Mouse (Mus musculus) stomach, embryonic 15.5 days (tissue): ENCODE measurements around the gene Sorbs2. TPM values are rescaled to one million over a fixed set of nuclear protein-coding genes. Genes with fewer than 3 reads are reported as not detected.
A peak's percentile ranks its signal among the peaks of the same experiment; 100 is the strongest.

Experiments
- ATAC-seq: fragments of 200-750 bp; cut with Nextera tagmentation; 2 replicates; pipeline ENCODE4 v1.8.0; 2017; ENCODE audit warnings: low read depth, moderate number of reproducible peaks, moderate TSS enrichment; ENCODE audit not compliant: insufficient read depth, low FRiP score
- H3K27ac ChIP-seq: fragments of 300-500 bp; sonication (generic); 2 replicates; pipeline ENCODE4 v1.5.1; 2015; ENCODE audit warnings: mild to moderate bottlenecking, inconsistent platforms
- H3K27me3 ChIP-seq: fragments of 300-500 bp; sonication (generic); replicated peaks from 2 replicates; pipeline ENCODE4 v1.6.1; 2015; ENCODE audit warnings: inconsistent platforms
- H3K36me3 ChIP-seq: fragments of 300-500 bp; sonication (generic); 2 replicates; pipeline ENCODE4 v1.6.1; 2015; ENCODE audit warnings: inconsistent platforms
- H3K4me1 ChIP-seq: fragments of 300-500 bp; sonication (generic); 2 replicates; pipeline ENCODE4 v1.6.1; 2015; ENCODE audit warnings: inconsistent platforms
- H3K4me2 ChIP-seq: fragments of 300-500 bp; sonication (generic); 2 replicates; pipeline ENCODE4 v1.6.1; 2015; ENCODE audit warnings: mild to moderate bottlenecking, inconsistent platforms
- H3K4me3 ChIP-seq: fragments of 300-500 bp; sonication (generic); replicated peaks from 2 replicates; pipeline ENCODE4 v1.5.1; 2015; ENCODE audit warnings: inconsistent platforms
- H3K9ac ChIP-seq: fragments of 300-500 bp; sonication (generic); 2 replicates; pipeline ENCODE4 v1.6.1; 2015; ENCODE audit warnings: inconsistent platforms
- H3K9me3 ChIP-seq: fragments of 300-500 bp; sonication (generic); 2 replicates; pipeline ENCODE4 v1.6.1; 2016; ENCODE audit warnings: inconsistent platforms
- WGBS: fragments of 180-500 bp; shearing (Covaris S2); methylation state at CpG from one replicate; pipeline ENCODE4 v1.1.7; 2015; 5-methylcytosine and 5-hydroxymethylcytosine counted together
- polyA plus RNA-seq: library from polyadenylated mRNA; unstranded; fragments of >200 nt; fragmentation: Nextera tagmentation; extraction: Ambion mirVana; gene quantifications from 2 replicates; pipeline ENCODE4 v1.2.1, GENCODE M21; 2015

Sorbs2 gene
- polyA plus RNA-seq, 1 experiment from 2014 or later = 25.9 TPM

GRCm38 (mm10) chr8:45709098-45709497 is 201.5 kb downstream of the Sorbs2 start:
- WGBS = 76% methylated on average over 4 of the region's 4 CpGs
- no peak overlapping the region for H3K4me2 ChIP-seq
- ATAC-seq = no peak
- H3K36me3 ChIP-seq = no peaks in the 10 kb centered on the region
- no peak overlapping the region for H3K9ac ChIP-seq
- no peaks in the 10 kb centered on the region for H3K4me1 ChIP-seq
- H3K27ac ChIP-seq = no peak overlapping the region
- H3K4me3 ChIP-seq = no peak overlapping the region
- no peaks in the 10 kb centered on the region for H3K27me3 ChIP-seq
- H3K9me3 ChIP-seq = no peaks in the 10 kb centered on the region

GRCm38 (mm10) chr8:45709734-45710133 is 202.1 kb downstream of the Sorbs2 start:
- H3K36me3 ChIP-seq = no peaks in the 10 kb centered on the region
- no peak overlapping the region for H3K4me3 ChIP-seq
- ATAC-seq = no peak
- H3K4me1 ChIP-seq = no peaks in the 10 kb centered on the region
- no peak overlapping the region for H3K27ac ChIP-seq
- 74% methylated on average over 4 of the region's 4 CpGs for WGBS
- no peak overlapping the region for H3K4me2 ChIP-seq
- no peaks in the 10 kb centered on the region for H3K27me3 ChIP-seq
- H3K9me3 ChIP-seq = no peaks in the 10 kb centered on the region
- no peak overlapping the region for H3K9ac ChIP-seq

GRCm38 (mm10) chr8:45712610-45713009 is 205.0 kb downstream of the Sorbs2 start:
- Histone ChIP-seq H3K9me3 (no peaks in the 10 kb centered on the region), H3K4me2 (no peak overlapping the region), H3K27me3 (no peaks in the 10 kb centered on the region), H3K4me1 (no peaks in the 10 kb centered on the region), H3K36me3 (no peaks in the 10 kb centered on the region), H3K4me3 (no peak overlapping the region), H3K9ac (no peak overlapping the region), H3K27ac (no peak overlapping the region)
- WGBS = 94% methylated on average over 6 of the region's 6 CpGs
- ATAC-seq = no peak

- no peak for ATAC-seq
- Histone ChIP-seq H3K4me3 (no peak overlapping the region), H3K27ac (no peak overlapping the region), H3K4me2 (no peak overlapping the region), H3K27me3 (no peaks in the 10 kb centered on the region), H3K9ac (no peak overlapping the region), H3K4me1 (no peaks in the 10 kb centered on the region), H3K36me3 (no peaks in the 10 kb centered on the region), H3K9me3 (no peaks in the 10 kb centered on the region)
- 35% methylated on average over 3 of the region's 3 CpGs for WGBS
Observed at GRCm38 (mm10) chr8:45714806-45715205, 207.2 kb downstream of the Sorbs2 start.

- Histone ChIP-seq H3K27me3 (no peaks in the 10 kb centered on the region), H3K27ac (no peak overlapping the region), H3K4me3 (no peak overlapping the region), H3K4me2 (no peak overlapping the region), H3K9ac (no peak overlapping the region), H3K36me3 (no peaks in the 10 kb centered on the region), H3K9me3 (no peaks in the 10 kb centered on the region), H3K4me1 (no peaks in the 10 kb centered on the region)
- WGBS = 79% methylated on average over 13 of the region's 13 CpGs
- ATAC-seq = no peak
Observed at GRCm38 (mm10) chr8:45715330-45716027, 207.9 kb downstream of the Sorbs2 start.

GRCm38 (mm10) chr8:45719776-45720175 is 212.2 kb downstream of the Sorbs2 start:
- H3K4me2 ChIP-seq = no peak overlapping the region
- no peaks in the 10 kb centered on the region for H3K4me1 ChIP-seq
- no peaks in the 10 kb centered on the region for H3K27me3 ChIP-seq
- no peak overlapping the region for H3K4me3 ChIP-seq
- H3K27ac ChIP-seq = no peak overlapping the region
- 64% methylated on average over 8 of the region's 8 CpGs for WGBS
- no peak overlapping the region for H3K9ac ChIP-seq
- no peaks in the 10 kb centered on the region for H3K9me3 ChIP-seq
- ATAC-seq = no peak
- H3K36me3 ChIP-seq = no peaks in the 10 kb centered on the region

- H3K4me3 ChIP-seq = no peak overlapping the region
- H3K9me3 ChIP-seq = no peaks in the 10 kb centered on the region
- WGBS = 79% methylated on average over 3 of the region's 3 CpGs
- H3K4me1 ChIP-seq = no peaks in the 10 kb centered on the region
- H3K27ac ChIP-seq = no peak overlapping the region
- ATAC-seq = no peak
- no peaks in the 10 kb centered on the region for H3K27me3 ChIP-seq
- no peak overlapping the region for H3K4me2 ChIP-seq
- H3K36me3 ChIP-seq = no peaks in the 10 kb centered on the region
- no peak overlapping the region for H3K9ac ChIP-seq
Observed at GRCm38 (mm10) chr8:45724204-45724603, 216.6 kb downstream of the Sorbs2 start.

- Histone ChIP-seq H3K9ac (no peak overlapping the region), H3K4me1 (no peaks in the 10 kb centered on the region), H3K9me3 (no peaks in the 10 kb centered on the region), H3K27ac (no peak overlapping the region), H3K4me3 (no peak overlapping the region), H3K27me3 (no peaks in the 10 kb centered on the region), H3K36me3 (no peaks in the 10 kb centered on the region), H3K4me2 (no peak overlapping the region)
- WGBS = 53% methylated on average over 5 of the region's 5 CpGs
- ATAC-seq = no peak
Observed at GRCm38 (mm10) chr8:45725321-45725720, 217.7 kb downstream of the Sorbs2 start.

GRCm38 (mm10) chr8:45729850-45730382 is 222.3 kb downstream of the Sorbs2 start:
- no peak; the same call in 1 of the 2 replicates for ATAC-seq

GRCm38 (mm10) chr8:45730795-45731194 is 223.2 kb downstream of the Sorbs2 start:
- Histone ChIP-seq H3K9ac (no peak overlapping the region), H3K9me3 (no peaks in the 10 kb centered on the region), H3K4me2 (no peak overlapping the region), H3K36me3 (no peaks in the 10 kb centered on the region), H3K4me3 (no peak overlapping the region), H3K27me3 (no peaks in the 10 kb centered on the region), H3K4me1 (no peaks in the 10 kb centered on the region), H3K27ac (no peak overlapping the region)
- 39% methylated on average over 5 of the region's 5 CpGs for WGBS
- ATAC-seq = no peak

More at GRCm38 (mm10) chr8:45729850-45730382, 222.3 kb downstream of the Sorbs2 start:
- H3K4me2 ChIP-seq = no peak overlapping the region
- H3K27ac ChIP-seq = peak overlapping the region; percentile 21; the same call in 1 of the 2 replicates
- WGBS = 53% methylated on average over 7 of the region's 7 CpGs
- H3K36me3 ChIP-seq = no peaks in the 10 kb centered on the region
- no peaks in the 10 kb centered on the region for H3K9me3 ChIP-seq
- H3K4me1 ChIP-seq = no peaks in the 10 kb centered on the region
- H3K9ac ChIP-seq = no peak overlapping the region
- H3K27me3 ChIP-seq = no peaks in the 10 kb centered on the region
- H3K4me3 ChIP-seq = no peak overlapping the region

- H3K36me3 ChIP-seq = no peaks in the 10 kb centered on the region
- WGBS = 71% methylated on average over 8 of the region's 8 CpGs
- no peak for ATAC-seq
- H3K4me1 ChIP-seq = no peaks in the 10 kb centered on the region
- H3K9ac ChIP-seq = no peak overlapping the region
- H3K4me3 ChIP-seq = no peak overlapping the region
- H3K4me2 ChIP-seq = no peak overlapping the region
- no peak overlapping the region for H3K27ac ChIP-seq
- no peaks in the 10 kb centered on the region for H3K9me3 ChIP-seq
- no peaks in the 10 kb centered on the region for H3K27me3 ChIP-seq
Observed at GRCm38 (mm10) chr8:45734071-45734470, 226.5 kb downstream of the Sorbs2 start.

- Histone ChIP-seq H3K4me3 (no peak overlapping the region), H3K27ac (no peak overlapping the region), H3K9me3 (no peaks in the 10 kb centered on the region), H3K27me3 (no peaks in the 10 kb centered on the region), H3K36me3 (no peaks in the 10 kb centered on the region), H3K9ac (no peak overlapping the region), H3K4me1 (no peaks in the 10 kb centered on the region), H3K4me2 (no peak overlapping the region)
- no peak for ATAC-seq
- WGBS = 87% methylated on average over 2 of the region's 2 CpGs
Observed at GRCm38 (mm10) chr8:45737266-45737665, 229.7 kb downstream of the Sorbs2 start.
